Mouse (Mus musculus): ENCODE measurements at regions not wholly inside any gene's neighbourhood (a gene's known extent, or its start where the extent isn't known, plus 50 kb on each side); places are given as distances from the start of the nearest gene placed in this dataset.
A peak's percentile ranks its signal among the peaks of the same experiment; 100 is the strongest.

GRCm38 (mm10) chr2:56083226-56083625 lies 647.5 kb downstream of the Kcnj3 start:
- DNase-seq = no peak

- DNase-seq = no peak
Measured at GRCm38 (mm10) chr2:56109531-56109930, 673.8 kb downstream of the Kcnj3 start.

DNA sequence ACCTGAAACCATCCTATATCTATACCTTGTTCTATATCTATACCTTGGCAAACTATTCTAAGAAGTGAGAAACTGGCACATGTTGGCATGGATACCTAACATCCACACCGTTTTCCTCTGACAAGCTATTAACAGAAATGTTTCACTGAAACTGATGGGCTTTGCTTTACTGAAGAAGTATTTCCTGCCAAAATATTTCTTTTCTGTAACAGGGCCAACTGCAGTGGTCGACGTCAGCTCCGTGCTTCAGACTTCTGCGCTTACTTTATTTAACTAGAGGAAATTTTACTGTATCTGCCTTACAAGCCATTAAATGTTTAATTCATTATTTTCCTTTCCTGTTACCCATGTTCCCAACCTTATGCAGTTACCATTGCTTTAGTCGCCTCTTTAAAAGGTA lies 674.2 kb downstream of the Kcnj3 start:
- no peak for DNase-seq

DNA sequence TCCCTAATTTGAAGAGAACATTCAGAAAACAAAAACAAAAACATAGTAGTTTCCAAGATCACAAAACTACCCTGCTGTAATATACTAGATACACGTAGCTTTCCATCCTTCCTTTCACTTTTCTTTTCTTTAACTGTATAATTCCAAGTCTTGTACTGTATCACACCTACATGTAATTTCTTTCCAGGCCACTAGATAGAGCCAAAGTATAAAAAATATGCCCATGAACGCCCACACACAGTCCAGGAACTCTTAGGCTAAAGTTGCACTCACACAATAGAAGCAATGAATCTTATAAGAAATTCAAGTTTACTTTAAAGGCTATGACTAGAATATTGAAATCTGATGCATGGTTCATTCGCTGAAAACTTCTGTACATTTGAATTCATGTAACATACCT lies 678.7 kb downstream of the Kcnj3 start:
- DNase-seq = peak in 1 of 2 experiments; percentile 12

DNA sequence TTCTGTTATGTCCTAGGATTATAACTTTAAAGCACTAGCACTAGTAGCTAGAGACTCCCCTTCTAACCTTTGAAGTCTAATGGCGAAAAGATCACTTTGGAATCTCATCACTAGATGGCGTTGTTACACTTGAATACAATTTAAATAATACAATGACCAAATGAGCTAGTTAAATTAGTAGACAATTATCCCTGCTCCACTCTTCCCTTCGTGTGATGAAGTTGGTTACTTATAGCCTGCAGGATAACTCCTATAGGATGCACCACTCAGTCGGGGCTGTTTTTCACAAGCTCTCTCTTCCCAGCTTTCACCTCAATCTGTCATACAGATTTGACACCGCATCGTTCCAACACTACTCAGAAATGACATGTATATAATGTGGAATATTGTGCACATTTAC lies 683.6 kb downstream of the Kcnj3 start:
- no peak for DNase-seq

DNA sequence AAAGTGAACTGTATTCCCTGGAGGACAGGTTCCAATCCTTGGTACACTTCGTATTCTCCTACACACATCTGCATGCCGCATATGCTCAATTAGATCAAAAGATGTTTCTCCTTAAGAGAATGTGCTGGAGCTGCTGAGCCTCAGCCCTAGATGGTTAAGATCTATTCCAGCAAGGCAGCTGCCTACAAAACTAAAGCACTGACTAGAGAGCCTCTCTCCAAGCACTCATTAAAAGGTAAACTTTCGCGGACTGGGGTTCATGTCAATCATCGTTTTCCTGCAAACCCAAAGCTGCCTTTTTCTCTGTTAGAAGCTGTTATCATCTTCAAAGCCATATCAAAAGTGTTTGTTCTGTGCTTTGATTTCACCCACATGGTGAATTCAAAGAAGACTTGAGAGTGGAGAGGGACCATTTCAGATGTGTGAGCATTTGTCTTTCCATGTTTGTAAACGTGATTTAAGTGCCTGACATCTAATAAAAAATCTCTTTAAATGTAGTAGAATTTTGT lies 711.4 kb downstream of the Kcnj3 start:
- DNase-seq = no peak

DNA sequence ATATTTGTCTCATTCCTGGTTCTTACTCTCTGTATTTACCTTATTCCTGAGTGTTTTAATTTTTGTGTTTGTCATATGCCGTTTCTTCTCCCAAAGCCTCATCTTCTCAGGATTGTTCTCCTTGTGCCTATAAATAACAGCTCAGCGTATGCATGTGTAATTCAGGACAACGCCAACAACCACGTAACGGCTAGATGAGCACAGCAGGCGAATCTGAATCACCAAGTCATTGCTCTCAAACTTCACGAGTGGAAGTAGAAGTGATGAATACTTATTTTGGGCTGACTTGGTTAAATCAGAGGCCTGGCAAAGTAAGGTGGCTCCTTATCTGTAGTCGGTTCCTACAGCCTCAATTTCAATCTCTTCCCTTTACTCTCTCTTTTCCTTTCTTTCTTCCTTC lies 760.7 kb downstream of the Kcnj3 start:
- DNase-seq = no peak

DNA sequence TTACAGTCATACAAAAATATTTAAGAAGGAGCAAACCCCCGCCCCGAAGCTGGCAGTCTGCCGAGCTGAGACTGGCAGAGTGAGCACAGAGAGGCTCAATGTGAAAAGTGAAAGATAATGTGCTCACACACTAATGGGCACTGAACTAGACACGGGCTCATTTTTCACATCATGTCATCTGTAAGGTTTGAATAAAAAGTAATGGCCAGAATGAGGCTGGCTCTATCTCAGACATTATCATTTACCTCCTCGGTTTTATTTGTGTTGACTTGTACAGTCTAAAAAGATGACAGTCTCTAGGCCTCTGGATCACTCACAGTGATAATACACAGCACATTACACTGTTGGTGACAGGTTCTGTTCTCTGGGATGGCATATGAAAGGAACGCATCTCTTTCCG lies 791.7 kb downstream of the Kcnj3 start:
- no peak for DNase-seq

DNA sequence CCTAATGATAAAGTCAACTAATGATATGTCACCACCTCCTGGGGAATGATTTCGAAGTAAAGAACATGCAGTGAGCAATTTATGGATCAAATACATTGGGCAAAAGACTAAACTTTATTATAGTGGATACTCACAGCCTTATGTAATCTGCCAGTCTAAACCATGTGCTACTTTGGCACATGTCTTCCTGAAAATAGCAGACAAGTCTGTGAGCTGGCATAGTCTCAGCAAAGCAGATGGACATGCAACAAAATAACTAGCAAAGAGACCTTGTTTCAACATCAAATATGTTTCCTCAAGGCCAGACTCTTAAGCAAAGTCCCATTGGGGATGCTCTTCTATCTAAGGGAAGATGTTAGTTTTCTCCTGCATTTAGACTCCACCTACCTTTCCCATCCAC lies 797.3 kb downstream of the Kcnj3 start:
- DNase-seq = peak; percentile 23 to 34

- DNase-seq = peak; percentile 17 to 40
Measured at GRCm38 (mm10) chr2:56257044-56257954, 821.5 kb downstream of the Kcnj3 start.

GRCm38 (mm10) chr2:56304920-56305319 lies 818.9 kb downstream of the Nr4a2 start:
- DNase-seq = no peak

DNA sequence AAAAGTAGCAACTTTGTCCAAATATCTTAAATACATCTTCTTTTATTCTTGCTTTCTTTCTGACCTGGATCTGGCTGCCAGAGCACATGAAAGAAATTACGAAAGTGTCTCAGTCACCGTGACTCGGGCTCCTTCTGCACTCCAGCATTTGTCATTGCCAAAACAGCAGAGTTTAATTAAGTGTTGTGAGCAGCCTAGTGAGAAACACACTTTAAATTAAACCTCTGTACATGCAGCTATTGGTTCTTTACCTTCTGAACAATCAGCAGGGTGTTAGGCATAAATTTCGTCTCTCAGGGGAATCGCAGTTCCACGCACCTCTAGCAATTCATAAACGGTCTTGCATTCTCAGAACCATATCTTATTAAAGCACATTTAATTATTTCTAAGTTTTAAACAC lies 802.1 kb downstream of the Nr4a2 start:
- DNase-seq = no peak

GRCm38 (mm10) chr2:56322508-56322907 lies 801.3 kb downstream of the Nr4a2 start:
- DNase-seq = no peak

DNA sequence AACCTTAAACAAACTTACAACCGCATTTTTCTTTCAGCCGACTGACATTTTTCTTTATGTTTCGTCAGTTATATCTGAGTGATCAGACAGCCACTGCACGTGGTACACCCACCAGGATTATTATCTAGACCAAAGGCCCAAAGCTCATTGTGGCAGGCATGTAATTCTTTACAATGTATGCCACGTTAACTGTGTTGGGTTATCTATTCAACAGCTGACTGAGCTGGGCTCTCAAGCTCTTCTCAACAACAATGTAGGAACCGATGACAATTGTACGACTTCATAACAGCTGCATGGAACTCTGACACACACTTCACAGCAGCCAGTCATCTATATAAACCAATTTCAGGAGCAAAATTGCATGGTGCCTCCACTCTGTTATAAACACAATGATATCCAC lies 787.8 kb downstream of the Nr4a2 start:
- no peak for DNase-seq

GRCm38 (mm10) chr2:56364065-56364464 lies 759.7 kb downstream of the Nr4a2 start:
- DNase-seq = peak in 1 of 2 experiments; percentile 0
